Mouse (Mus musculus) heart, adult 2 months (tissue): ENCODE results near the gene Mip.

Source experiments
- CTCF ChIP-seq: fragments of 200-600 bp; IDR thresholded peaks from 2 replicates; pipeline ENCODE4 v1.8.1; 2022; ENCODE audit warnings: antibody characterized with exemption, mild to moderate bottlenecking, moderate library complexity
- EP300 ChIP-seq: fragments of 200-500 bp; IDR thresholded peaks from 2 replicates; pipeline ENCODE4 v1.6.1; 2011; ENCODE audit warnings: low read depth, low read length, control low read depth; ENCODE audit not compliant: insufficient read depth
- POLR2A ChIP-seq: fragments of 200-500 bp; IDR thresholded peaks from 2 replicates; pipeline ENCODE4 v1.6.1; 2011; ENCODE audit warnings: mild to moderate bottlenecking, low read depth, low read length, control low read depth; ENCODE audit not compliant: insufficient read depth

DNA sequence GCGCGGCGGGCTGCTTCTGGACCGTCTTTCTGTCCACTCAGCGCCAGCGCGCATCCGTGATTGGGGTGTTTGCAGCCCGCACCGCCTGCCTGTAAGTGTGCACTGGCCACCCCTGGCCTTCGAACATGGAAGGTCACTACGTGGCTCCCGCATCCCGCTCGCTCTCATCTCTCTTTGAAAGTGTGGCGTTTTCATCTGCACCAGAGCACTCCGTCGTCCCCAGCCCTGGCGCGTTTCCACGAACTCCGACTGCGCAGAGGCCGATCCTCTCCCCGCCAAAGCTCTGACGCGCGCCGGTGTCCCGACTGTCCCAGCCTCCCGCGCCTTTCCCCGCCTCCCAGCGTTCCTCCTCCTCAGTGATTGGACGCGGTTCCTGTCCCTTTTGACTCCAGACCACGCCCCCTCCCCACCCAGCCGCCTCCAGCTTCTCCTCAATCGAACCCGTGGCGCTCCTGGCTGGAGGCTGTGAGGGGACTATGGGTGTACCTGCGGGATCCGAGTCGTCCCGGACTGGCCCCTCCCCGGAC is 31.6 kb upstream of the Mip start, which contains the start of gene Gls2:
- TF ChIP-seq CTCF (no peak), POLR2A (peak; percentile 71), EP300 (0 out of 2 replicates have a peak, but pooled peaks have one; percentile 17)
